Mouse (Mus musculus) embryonic facial prominence, embryonic 11.5 days (tissue): ENCODE data around the gene Anapc16. TPM values are rescaled to one million over a fixed set of nuclear protein-coding genes. Genes with fewer than 3 reads are reported as not detected.
A peak's percentile ranks its signal among the peaks of the same experiment; 100 is the strongest.

Experiments
- ATAC-seq: fragments of 200-750 bp; cut with Nextera tagmentation; replicated peaks from 2 replicates; pipeline ENCODE4 v1.8.0; 2017; ENCODE audit warnings: low read depth; ENCODE audit not compliant: insufficient number of reproducible peaks, low FRiP score, low TSS enrichment
- DNase-seq: peaks from one replicate; pipeline ENCODE4 v3.0.0-alpha.2; 2015; ENCODE audit warnings: low spot score
- H3K27ac ChIP-seq: fragments of 300-500 bp; sonication (generic); replicated peaks from 2 replicates; pipeline ENCODE4 v1.5.1; 2014; ENCODE audit warnings: mild to moderate bottlenecking, low read depth, low read length, control low read depth
- H3K27me3 ChIP-seq: fragments of 300-500 bp; sonication (generic); 2 replicates; pipeline ENCODE4 v1.6.1; 2014; ENCODE audit warnings: mild to moderate bottlenecking, low read length, moderate library complexity, mixed read lengths; ENCODE audit not compliant: control insufficient read depth, insufficient read depth
- H3K36me3 ChIP-seq: fragments of 300-500 bp; sonication (generic); replicated peaks from 2 replicates; pipeline ENCODE4 v1.6.1; 2014; ENCODE audit warnings: low read depth, mild to moderate bottlenecking, low read length, moderate library complexity, mixed read lengths; ENCODE audit not compliant: control insufficient read depth, insufficient read depth
- H3K4me1 ChIP-seq: fragments of 300-500 bp; sonication (generic); 2 replicates; pipeline ENCODE4 v1.6.1; 2014; ENCODE audit warnings: low read length, mixed read lengths; ENCODE audit not compliant: control insufficient read depth, insufficient read depth
- H3K4me2 ChIP-seq: fragments of 300-500 bp; sonication (generic); 2 replicates; pipeline ENCODE4 v1.6.1; 2014; ENCODE audit warnings: low read depth, mild to moderate bottlenecking, control low read depth, low read length, moderate library complexity
- H3K4me3 ChIP-seq: fragments of 300-500 bp; sonication (generic); 2 replicates; pipeline ENCODE4 v1.5.1; 2014; ENCODE audit warnings: low read depth, low read length, control low read depth
- H3K9ac ChIP-seq: fragments of 300-500 bp; sonication (generic); replicated peaks from 2 replicates; pipeline ENCODE4 v1.6.1; 2014; ENCODE audit warnings: mild to moderate bottlenecking, control low read depth, low read length
- H3K9me3 ChIP-seq: fragments of 300-500 bp; sonication (generic); replicated peaks from 2 replicates; pipeline ENCODE4 v1.6.1; 2016; ENCODE audit warnings: mild to moderate bottlenecking, low read length, inconsistent platforms, mixed read lengths; ENCODE audit not compliant: control insufficient read depth
- WGBS: fragments of 180-500 bp; shearing (Covaris S2); extraction: QIAGEN DNeasy Blood & Tissue Kit; methylation state at CpG from one replicate; pipeline ENCODE4 v1.1.7; 2014; 5-methylcytosine and 5-hydroxymethylcytosine counted together
- polyA plus RNA-seq: library from polyadenylated mRNA; unstranded; fragments of >200 nt; fragmentation: Nextera tagmentation; extraction: Ambion mirVana; gene quantifications from 2 replicates; pipeline ENCODE4 v1.2.1, GENCODE M21; 2014

Anapc16 gene
- polyA plus RNA-seq, 1 experiment from 2014 or later = 88.7 TPM

DNA sequence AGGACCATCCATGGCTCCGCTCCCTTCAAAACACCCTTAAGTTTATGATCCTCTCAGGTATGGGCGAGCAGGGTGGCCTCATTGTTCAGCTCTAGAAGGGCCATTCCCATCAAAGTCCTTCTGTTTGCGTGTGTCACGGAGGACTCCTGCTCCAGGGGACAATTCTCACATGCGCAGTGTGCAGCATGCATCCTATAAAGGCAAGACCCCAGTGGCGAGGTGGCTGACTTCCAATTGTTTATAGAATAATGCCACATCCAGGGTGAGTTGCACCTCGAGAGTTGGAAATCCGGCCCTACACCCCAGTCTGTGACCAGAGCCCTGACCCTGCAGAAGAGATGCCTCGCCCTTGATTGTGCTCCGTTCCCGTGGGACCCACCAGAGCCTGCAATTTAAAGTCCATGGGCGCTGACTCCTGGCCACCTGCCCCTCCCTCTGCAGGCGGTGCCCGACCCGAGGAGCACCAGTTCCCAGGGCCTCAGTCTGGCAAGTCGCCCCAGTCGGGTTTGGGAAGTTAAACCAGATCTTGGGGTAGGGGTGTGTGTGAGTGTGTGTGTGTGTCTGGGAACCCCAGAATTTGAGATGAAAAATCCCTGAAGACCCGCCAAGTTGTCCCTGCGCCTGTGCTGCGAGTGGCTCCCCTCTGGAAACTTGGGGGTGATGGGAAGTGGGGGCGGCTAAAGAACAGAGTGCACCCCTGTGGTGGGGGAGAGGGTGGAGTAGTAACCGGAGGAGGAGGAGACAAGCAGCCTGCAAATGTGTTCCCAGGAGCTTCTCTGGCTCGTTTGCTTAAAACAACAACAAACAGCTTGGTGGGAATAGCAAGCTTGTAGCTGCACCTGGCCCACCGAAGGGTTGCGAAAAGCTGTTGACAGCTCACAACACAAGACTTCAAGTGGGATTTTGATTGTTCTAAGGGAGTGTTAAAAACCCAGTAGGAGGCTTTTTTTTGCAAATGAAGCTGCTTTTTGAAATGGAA lies 45.5 kb downstream of the Anapc16 start:
- H3K4me1 ChIP-seq = peaks cover 4% of the 10 kb centered on the region
- DNase-seq (no peak), ATAC-seq (no peak)
- no peaks in the 10 kb centered on the region for H3K9me3 ChIP-seq
- no peaks in the 10 kb centered on the region for H3K36me3 ChIP-seq
- H3K4me3 ChIP-seq = no peak overlapping the region
- peak overlapping the region; percentile 24 for H3K4me2 ChIP-seq
- H3K9ac ChIP-seq = peak overlapping the region; percentile 22
- H3K27ac ChIP-seq = no peak overlapping the region
- H3K27me3 ChIP-seq = no peaks in the 10 kb centered on the region
- 16% methylated on average over 25 of the region's 25 CpGs for WGBS

DNA sequence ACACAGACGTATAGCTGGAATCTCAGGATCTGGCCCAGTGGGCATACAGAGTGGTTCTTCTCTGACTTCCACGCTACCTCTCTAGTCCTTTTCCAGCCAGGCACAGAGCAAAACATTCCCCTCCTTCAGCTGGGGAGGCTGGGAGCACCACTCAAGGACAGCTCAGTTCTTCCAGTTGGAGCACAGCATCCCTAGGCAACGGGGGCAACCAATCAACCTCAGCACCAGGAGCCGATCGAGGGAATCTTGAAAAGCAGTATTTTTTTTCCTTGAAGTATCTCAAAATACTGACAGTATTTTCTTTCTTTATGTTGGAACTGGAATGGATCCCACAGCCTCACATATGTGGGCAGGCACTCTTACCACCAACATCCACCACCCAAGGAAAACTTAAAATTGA lies 46.3 kb downstream of the Anapc16 start:
- H3K4me2 ChIP-seq = no peak overlapping the region
- ATAC-seq (no peak), DNase-seq (no peak)
- no peaks in the 10 kb centered on the region for H3K9me3 ChIP-seq
- no peaks in the 10 kb centered on the region for H3K36me3 ChIP-seq
- no peak overlapping the region for H3K4me3 ChIP-seq
- WGBS = 69% methylated on average over 5 of the region's 5 CpGs
- no peaks in the 10 kb centered on the region for H3K27me3 ChIP-seq
- peaks cover 4% of the 10 kb centered on the region for H3K4me1 ChIP-seq
- no peak overlapping the region for H3K27ac ChIP-seq
- H3K9ac ChIP-seq = no peak overlapping the region

DNA sequence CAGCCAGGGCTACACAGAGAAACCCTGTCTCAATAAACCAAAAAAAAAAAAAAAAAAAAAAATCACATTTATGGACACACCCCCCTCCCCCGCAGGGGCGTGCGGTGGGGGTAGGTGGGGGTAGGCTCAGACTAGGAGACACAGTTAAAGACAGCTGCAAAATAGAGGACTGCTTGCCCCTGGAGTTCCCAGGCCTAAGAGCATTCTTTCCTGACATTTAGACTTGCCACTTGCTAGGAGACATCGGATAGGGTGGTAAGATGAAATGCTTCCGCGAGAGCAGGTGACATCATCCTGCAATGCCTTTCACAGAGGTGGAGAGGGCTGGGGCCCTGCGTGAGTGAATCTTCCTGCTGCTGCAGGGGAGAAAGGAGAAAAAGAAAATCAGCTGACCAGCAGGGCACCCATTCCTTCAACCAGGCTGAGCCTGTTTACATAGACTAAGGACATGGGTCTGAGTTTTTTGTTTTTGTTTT lies 49.3 kb downstream of the Anapc16 start:
- Histone ChIP-seq H3K9me3 (no peaks in the 10 kb centered on the region), H3K4me1 (peaks cover 9% of the 10 kb centered on the region), H3K9ac (no peak overlapping the region), H3K27me3 (no peaks in the 10 kb centered on the region), H3K4me3 (no peak overlapping the region), H3K36me3 (no peaks in the 10 kb centered on the region), H3K27ac (no peak overlapping the region), H3K4me2 (no peak overlapping the region)
- ATAC-seq (no peak), DNase-seq (no peak)
- 34% methylated on average over 4 of the region's 7 CpGs for WGBS

DNA sequence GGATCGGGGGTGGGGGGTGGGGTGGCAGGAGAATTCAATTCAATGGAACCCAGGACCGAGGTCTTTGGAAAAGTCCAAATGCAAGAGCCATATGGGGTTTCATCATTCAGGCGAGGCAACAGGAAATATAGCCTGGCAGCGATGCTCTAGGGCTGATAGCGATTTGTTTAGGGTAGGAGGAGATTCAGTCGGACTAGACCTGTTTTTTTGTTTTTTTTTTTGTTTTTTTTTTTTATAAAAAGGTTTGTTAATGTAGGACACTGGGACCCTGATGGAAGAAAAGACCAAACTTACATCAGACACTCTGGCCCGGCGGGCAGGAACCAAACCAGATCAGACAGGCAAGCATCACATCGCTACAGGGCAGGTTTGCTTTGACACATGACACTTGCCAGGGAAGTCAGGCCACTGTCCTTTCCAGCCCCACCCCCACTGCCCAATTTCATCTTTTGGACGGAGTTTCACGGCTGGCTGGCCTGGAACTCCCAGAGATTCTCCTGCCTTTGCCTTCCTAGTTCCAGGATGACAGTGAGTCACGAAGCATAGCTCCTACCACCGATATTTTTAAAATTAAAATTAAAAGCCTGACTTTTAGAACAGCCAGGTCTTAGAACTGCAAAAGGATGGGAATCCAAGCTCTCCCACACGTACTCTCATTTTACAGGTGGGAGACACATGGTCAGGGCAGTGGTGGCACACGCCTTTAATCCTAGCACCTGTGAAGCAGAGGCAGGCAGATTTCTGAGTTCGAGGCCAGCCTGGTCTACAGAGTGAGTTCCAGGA lies 50.0 kb downstream of the Anapc16 start:
- Histone ChIP-seq H3K9ac (peak overlapping the region; percentile 75), H3K4me1 (peaks cover 9% of the 10 kb centered on the region), H3K4me2 (peak overlapping the region; percentile 84), H3K27ac (peak overlapping the region; percentile 87), H3K9me3 (no peaks in the 10 kb centered on the region), H3K27me3 (no peaks in the 10 kb centered on the region), H3K4me3 (peak overlapping the region; percentile 94), H3K36me3 (no peaks in the 10 kb centered on the region)
- WGBS = 14% methylated on average over 16 of the region's 16 CpGs
- DNase-seq = peak; percentile 53
- no peak for ATAC-seq

DNA sequence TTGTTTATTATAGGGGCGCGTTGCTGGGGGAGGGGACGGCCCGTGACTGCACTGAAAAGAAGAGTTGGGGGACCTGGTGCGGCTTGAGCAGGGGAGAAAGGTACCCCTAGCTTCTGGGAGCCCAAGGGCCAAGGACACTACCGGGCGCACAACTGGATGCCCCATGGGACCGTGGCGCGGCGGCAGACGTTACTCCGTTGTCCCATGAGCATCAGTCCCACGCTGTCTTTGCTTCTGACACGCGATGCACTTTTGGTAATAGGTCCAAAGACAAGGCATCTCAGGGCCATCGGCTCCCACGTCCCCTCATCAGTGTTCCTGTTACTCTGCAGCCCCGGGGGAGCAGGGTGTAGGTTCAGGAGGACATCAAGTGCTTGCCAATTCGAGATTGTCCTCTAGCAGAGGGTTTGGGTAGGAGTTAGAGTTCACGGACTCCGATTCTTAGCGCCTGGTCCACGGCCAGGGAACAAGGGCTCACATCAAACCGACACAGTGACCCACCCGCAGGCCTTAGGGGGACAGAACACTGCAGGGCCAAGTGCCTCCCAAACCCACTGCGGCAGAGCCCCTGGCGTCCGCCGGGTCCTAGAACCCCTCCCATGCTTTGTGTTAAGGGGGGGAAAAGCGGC lies 50.7 kb downstream of the Anapc16 start:
- H3K4me2 ChIP-seq = peak overlapping the region; percentile 84
- peak overlapping the region; percentile 94 for H3K4me3 ChIP-seq
- ATAC-seq = peak; percentile 15; the same call in 1 of the 2 replicates
- under 1% methylated on average over 31 of the region's 31 CpGs for WGBS
- H3K27ac ChIP-seq = peak overlapping the region; percentile 87
- peak; percentile 84 for DNase-seq
- H3K27me3 ChIP-seq = no peaks in the 10 kb centered on the region
- no peaks in the 10 kb centered on the region for H3K36me3 ChIP-seq
- peak overlapping the region; percentile 75 for H3K9ac ChIP-seq
- H3K4me1 ChIP-seq = peaks cover 9% of the 10 kb centered on the region
- no peaks in the 10 kb centered on the region for H3K9me3 ChIP-seq

DNA sequence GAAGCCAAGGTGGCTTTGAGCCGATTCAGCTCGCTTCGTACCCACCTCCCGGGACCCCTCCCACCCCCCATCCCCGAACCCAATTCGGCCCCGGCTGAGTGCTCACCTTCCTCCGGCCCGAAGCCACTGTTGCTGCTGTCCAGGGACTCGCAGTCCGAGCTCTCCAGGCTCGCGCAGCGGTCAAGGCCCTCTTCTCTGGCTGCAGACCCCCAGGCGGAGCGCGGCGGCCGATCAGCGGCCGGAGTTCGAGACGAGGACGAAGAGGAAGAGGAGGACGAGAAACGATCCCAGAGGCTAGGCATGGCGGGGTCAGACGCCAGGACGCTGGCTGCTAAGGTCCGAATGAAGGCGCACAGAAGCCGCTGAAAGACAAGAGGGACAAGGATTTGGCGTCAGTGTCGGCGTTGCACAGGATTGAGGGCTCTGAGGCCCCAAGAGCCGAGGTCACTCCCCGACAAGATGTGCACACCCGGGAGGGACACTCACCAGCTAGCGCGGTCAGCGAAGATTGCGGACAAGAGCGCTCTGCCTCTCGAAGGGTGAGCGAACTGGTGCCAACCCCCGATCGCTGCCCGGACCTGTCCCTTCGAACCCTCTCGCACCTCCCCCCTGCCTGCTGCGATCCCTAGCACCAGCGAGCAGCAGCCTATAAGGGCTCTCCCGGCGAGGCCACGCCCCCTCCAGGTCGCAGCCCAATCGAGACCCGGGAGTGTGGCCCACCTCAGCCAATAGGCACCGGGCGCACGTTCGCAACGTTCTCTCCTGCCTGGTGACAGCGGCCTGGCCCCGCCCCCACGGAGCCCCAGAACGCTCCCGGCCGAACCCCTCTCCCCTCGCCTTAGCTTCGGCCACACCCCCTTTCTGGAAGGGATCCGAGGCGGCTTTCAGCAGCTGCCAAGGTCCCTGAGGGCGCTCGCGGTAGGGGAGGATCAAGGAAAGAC lies 51.5 kb downstream of the Anapc16 start, which contains the start of gene Ddit4:
Ddit4 (minus strand) TSS at position 624 of the 941 bp plus-strand sequence.
- peak; percentile 99 for DNase-seq
- Histone ChIP-seq H3K36me3 (no peaks in the 10 kb centered on the region), H3K4me1 (peaks cover 9% of the 10 kb centered on the region), H3K27ac (peak within 1 kb of the TSS; percentile 87), H3K9me3 (no peaks in the 10 kb centered on the region), H3K4me3 (peak within 1 kb of the TSS; percentile 94), H3K27me3 (no peaks in the 10 kb centered on the region), H3K4me2 (peak within 1 kb of the TSS; percentile 95), H3K9ac (peak within 1 kb of the TSS; percentile 93)
- peak; percentile 97 for ATAC-seq
- WGBS = under 1% methylated on average over 76 of the region's 76 CpGs

DNA sequence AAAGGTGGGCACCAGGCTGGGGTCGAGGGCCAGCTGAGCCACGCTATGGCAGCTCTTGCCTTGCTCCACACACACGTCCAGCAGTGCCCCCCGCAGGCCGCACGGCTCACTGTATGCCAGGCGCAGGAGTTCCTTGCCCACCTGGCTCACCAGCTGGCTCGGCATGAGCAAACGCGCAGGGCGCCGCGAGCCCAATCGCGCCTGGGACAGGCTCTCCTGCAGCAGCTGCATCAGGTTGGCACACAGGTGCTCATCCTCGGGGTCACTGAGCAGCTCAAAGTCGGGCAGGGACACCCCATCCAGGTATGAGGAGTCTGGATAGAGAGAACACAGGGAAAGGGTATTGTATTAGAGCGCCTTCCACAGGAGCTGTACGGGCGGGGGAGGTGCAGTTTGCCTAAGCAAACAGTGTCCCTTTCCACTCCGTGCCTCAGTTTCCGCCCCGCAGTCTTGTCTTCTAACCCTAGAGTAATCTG lies 52.2 kb downstream of the Anapc16 start:
- Histone ChIP-seq H3K4me1 (peaks cover 9% of the 10 kb centered on the region), H3K4me3 (peak overlapping the region; percentile 94), H3K36me3 (no peaks in the 10 kb centered on the region), H3K27me3 (no peaks in the 10 kb centered on the region), H3K9me3 (no peaks in the 10 kb centered on the region), H3K9ac (peak overlapping the region; percentile 93), H3K27ac (peak overlapping the region; percentile 84; the same call in 1 of the 2 replicates), H3K4me2 (peak overlapping the region; percentile 95)
- DNase-seq (peak; percentile 78), ATAC-seq (0 out of 2 replicates have a peak, but pooled peaks have one; percentile 21)
- under 1% methylated on average over 23 of the region's 23 CpGs for WGBS
